Mouse (Mus musculus) spleen, postnatal 4 days (tissue): ENCODE measurements around the gene Pebp1.

Experiments used
- DNase-seq, 2 experiments: peaks; one replicate each; pipeline ENCODE4 v3.0.0; 2022; ENCODE audit warnings: low spot score in 2 of 2

Gene Pebp1

GRCm38 (mm10) chr5:117241935-117242531, 45.4 kb downstream of the Pebp1 start:
- no peak for DNase-seq

DNA sequence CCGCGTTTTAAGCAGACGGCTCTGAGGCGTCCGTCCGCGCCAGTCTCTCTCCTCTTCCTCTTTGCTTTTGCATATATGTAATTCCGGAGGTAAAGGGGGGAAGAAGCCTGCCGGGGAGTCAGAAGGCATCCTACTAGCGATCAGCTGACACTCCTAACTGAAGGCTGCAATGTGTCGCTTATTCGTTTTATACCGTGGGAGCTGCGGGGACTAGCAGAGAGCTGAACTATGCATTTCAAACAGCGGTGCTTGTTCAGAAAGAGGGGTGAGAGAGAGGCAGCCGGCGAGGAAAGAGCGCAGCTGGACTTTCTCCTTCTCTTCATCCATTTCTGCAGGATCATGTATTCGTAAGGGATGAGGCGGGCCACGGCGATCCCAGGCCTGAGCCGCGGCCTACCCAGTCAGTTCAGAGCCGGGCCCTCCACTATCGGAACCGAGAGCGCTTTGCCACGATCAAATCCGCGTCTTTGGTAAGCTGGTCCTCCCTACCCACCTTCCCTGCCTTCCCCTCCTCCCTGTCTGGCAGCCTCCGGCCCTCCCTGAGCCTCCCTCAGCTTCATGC, 46.6 kb downstream of the Pebp1 start:
- no peak for DNase-seq

DNA sequence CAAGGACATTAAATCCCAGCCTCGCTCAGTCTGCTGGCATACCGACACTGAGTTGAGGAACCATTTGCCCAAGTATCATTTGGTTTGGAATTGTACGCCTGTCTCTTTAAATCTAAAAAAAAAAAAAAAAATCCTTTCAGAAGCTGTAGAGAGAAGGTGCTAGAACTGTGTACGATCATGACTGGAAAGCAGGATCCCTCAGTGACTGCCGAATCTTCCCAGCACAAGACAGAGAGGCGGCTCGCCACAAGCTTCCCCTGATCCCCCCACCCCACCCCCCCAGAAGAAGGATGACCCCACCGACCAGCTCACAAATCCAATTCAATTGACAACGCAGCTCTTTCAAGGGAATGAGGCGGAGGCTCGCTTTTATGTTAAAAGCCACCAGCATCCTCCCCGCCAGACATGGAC, 47.1 kb downstream of the Pebp1 start:
- DNase-seq = no peak

DNA sequence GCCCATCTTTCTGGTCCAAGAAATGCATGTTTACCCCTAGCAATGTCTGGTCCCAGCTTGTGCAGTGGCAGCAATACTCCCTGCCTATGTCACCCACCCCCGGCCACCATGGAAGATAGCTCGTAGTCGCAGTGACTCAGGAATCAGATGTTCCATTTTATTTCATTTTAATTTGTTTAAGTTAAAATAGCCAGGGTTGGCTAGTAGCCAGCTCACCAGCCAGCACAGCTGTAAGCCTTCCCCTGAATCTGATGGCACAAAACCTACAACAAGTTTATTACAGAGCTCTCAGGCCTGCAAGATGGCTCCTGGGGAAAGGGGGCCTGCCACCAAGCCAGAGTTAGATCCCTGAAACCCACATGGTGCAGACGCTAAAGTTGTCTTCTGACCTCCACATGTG, 48.3 kb downstream of the Pebp1 start:
- DNase-seq = no peak

- no peak for DNase-seq
These were observed 50.9 kb downstream of the Pebp1 start for GRCm38 (mm10) chr5:117236540-117236939.
